8 mouse cellular contexts compared by ENCODE assay signal in the genomic region with DNA sequence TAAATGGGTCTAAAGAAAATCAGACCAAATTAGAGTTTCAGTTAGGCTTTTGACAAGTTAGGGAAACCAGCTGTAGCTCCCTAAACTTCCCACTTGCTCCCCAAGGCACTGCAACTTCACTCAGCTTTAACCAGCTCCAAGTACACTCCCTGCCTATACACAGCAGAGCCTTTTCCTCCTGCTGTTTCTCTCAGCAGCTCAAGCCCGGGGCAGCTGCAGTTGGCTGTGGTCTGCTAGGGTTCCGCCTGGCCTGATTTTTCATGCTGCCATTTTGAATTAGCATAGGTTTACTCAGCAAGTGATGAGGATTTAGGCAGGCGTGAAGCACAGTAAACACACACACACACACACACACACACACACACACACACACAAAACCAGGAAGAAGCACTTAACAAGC. TPM values are rescaled to one million over a fixed set of nuclear protein-coding genes. Genes with fewer than 3 reads are reported as not detected.
DNase-seq lines count a peak whose midpoint lies in the region; ATAC-seq lines count a peak whose summit lies in the region.

No protein-coding gene starts in this region.

- no peaks in the 10 kb centered on the region for H3K9me3 ChIP-seq in forebrain, embryonic 15.5 days
- no peaks in the 10 kb centered on the region for H3K9me3 ChIP-seq in midbrain, embryonic 10.5 days (replicated peaks)

- ATAC-seq in cerebellum, adult (ENCODE audit: insufficient number of reproducible peaks, low FRiP score, low TSS enrichment) = no peak
- ATAC-seq in forebrain, embryonic 15.5 days (replicated peaks) = peak; percentile 20; the same call in 1 of the 2 replicates
- ATAC-seq in erythroblast, adult 5-6 weeks (replicated peaks; ENCODE audit: low FRiP score, poor library complexity, severe bottlenecking) = no peak
- ATAC-seq in granulocyte monocyte progenitor cell, adult 5-6 weeks (replicated peaks; ENCODE audit: poor library complexity, severe bottlenecking) = no peak

- H3K27ac ChIP-seq in forebrain, embryonic 15.5 days (replicated peaks) = peak overlapping the region; percentile 96
- H3K27ac ChIP-seq in midbrain, embryonic 10.5 days (replicated peaks) = peak overlapping the region; percentile 95

- 4% methylated on average over 3 of the region's 3 CpGs for WGBS in forebrain, embryonic 15.5 days
- WGBS in midbrain, embryonic 10.5 days = 15% methylated on average over 3 of the region's 3 CpGs

- peak overlapping the region; percentile 91 for H3K9ac ChIP-seq in forebrain, embryonic 15.5 days (replicated peaks)

- no peaks in the 10 kb centered on the region for H3K27me3 ChIP-seq in forebrain, embryonic 15.5 days
- peaks cover 30% of the 10 kb centered on the region for H3K27me3 ChIP-seq in midbrain, embryonic 10.5 days (ENCODE audit: low read depth, poor library complexity, severe bottlenecking)

- H3K4me3 ChIP-seq in forebrain, embryonic 15.5 days = peak overlapping the region; percentile 64
- peak overlapping the region; percentile 72 for H3K4me3 ChIP-seq in midbrain, embryonic 10.5 days

- H3K36me3 ChIP-seq in forebrain, embryonic 15.5 days = no peaks in the 10 kb centered on the region
- H3K36me3 ChIP-seq in midbrain, embryonic 10.5 days = no peaks in the 10 kb centered on the region

- peak overlapping the region; percentile 69 for H3K4me2 ChIP-seq in forebrain, embryonic 15.5 days (replicated peaks)

- DNase-seq in cerebellum, adult 11-12 months = peak; percentile 52
- DNase-seq in brain, adult 2 months (ENCODE audit: low read depth, low spot score) = peak; percentile 76
- DNase-seq in midbrain, embryonic 10.5 days (ENCODE audit: low spot score) = peak; percentile 75
- no peak for DNase-seq in kidney, postnatal 36 days

- peaks cover 65% of the 10 kb centered on the region for H3K4me1 ChIP-seq in forebrain, embryonic 15.5 days
- peaks cover 72% of the 10 kb centered on the region for H3K4me1 ChIP-seq in midbrain, embryonic 10.5 days

RNA-seq across cellular contexts. Expression of gene Scrn1, which starts 1.3 kb away (rescaled TPM):
- polyA plus RNA-seq in forebrain, embryonic 15.5 days (2015; fragmentation: Nextera tagmentation; extraction: Ambion mirVana) = 135 TPM in 2 replicates
- 47.7 and 66.6 TPM in 2 replicates for polyA plus RNA-seq in midbrain, embryonic 10.5 days (2016; fragmentation: Nextera tagmentation; extraction: Ambion mirVana)
- not detected in 2 replicates for total RNA-seq in erythroblast, adult 5-6 weeks (2015; ENCODE audit: low replicate concordance)
- not detected in 2 replicates for total RNA-seq in erythroblast, adult 5-6 weeks (2017; ENCODE audit: low replicate concordance)
- total RNA-seq in granulocyte monocyte progenitor cell, adult 5-6 weeks (2014; fragmentation: Nextera tagmentation) = not detected in 2 replicates
- not detected in 2 replicates for total RNA-seq in granulocyte monocyte progenitor cell, adult 5-6 weeks (2017)

RNA-seq across cellular contexts. Expression of gene Plekha8, which starts 29.9 kb away (rescaled TPM):
- polyA plus RNA-seq in forebrain, embryonic 15.5 days (2015; fragmentation: Nextera tagmentation; extraction: Ambion mirVana) = 9.6 and 10.2 TPM in 2 replicates
- 16.2 and 16.5 TPM in 2 replicates for polyA plus RNA-seq in midbrain, embryonic 10.5 days (2016; fragmentation: Nextera tagmentation; extraction: Ambion mirVana)
- total RNA-seq in erythroblast, adult 5-6 weeks (2015; ENCODE audit: low replicate concordance) = 0.19 and 1.5 TPM in 2 replicates
- 0.26 and 0.70 TPM in 2 replicates for total RNA-seq in erythroblast, adult 5-6 weeks (2017; ENCODE audit: low replicate concordance)
- total RNA-seq in granulocyte monocyte progenitor cell, adult 5-6 weeks (2014; fragmentation: Nextera tagmentation) = 2.7 and 4.6 TPM in 2 replicates
- 2.2 and 3.1 TPM in 2 replicates for total RNA-seq in granulocyte monocyte progenitor cell, adult 5-6 weeks (2017)

RNA-seq across cellular contexts. Expression of gene Fkbp14, which starts 32.1 kb away (rescaled TPM):
- polyA plus RNA-seq in forebrain, embryonic 15.5 days (2015; fragmentation: Nextera tagmentation; extraction: Ambion mirVana) = 6.6 and 7.4 TPM in 2 replicates
- polyA plus RNA-seq in midbrain, embryonic 10.5 days (2016; fragmentation: Nextera tagmentation; extraction: Ambion mirVana) = 13.0 and 14.2 TPM in 2 replicates
- total RNA-seq in erythroblast, adult 5-6 weeks (2015; ENCODE audit: low replicate concordance) = not detected in 2 replicates
- not detected in 2 replicates for total RNA-seq in erythroblast, adult 5-6 weeks (2017; ENCODE audit: low replicate concordance)
- not detected in 2 replicates for total RNA-seq in granulocyte monocyte progenitor cell, adult 5-6 weeks (2014; fragmentation: Nextera tagmentation)
- total RNA-seq in granulocyte monocyte progenitor cell, adult 5-6 weeks (2017) = not detected in 2 replicates

Comparison
In these comparisons a context has a peak if more than half of its experiments do, and no peak if none do; other contexts are left out.
1. DNase-seq: peak in cerebellum, adult 11-12 months (single experiment), brain, adult 2 months (single experiment) and midbrain, embryonic 10.5 days (single experiment); none in kidney, postnatal 36 days (0 of 2).